Mouse (Mus musculus) CH12.LX (cell line): ENCODE results near the gene Smarcc2. TPM values are rescaled to one million over a fixed set of nuclear protein-coding genes. Genes with fewer than 3 reads are reported as not detected.

Experiments used
- DNase-seq: peaks from one replicate; pipeline ENCODE4 v3.0.0-alpha.2; 2013; ENCODE audit errors: extremely low read depth
- H3K27ac ChIP-seq: 2 replicates; pipeline ENCODE4 v1.5.1; 2012; ENCODE audit warnings: low read depth, mild to moderate bottlenecking, control low read depth, moderate library complexity; ENCODE audit not compliant: insufficient read depth
- H3K27me3 ChIP-seq: replicated peaks from 2 replicates; pipeline ENCODE3; 2012; ENCODE audit warnings: inconsistent platforms
- H3K36me3 ChIP-seq, 2 experiments: replicated peaks in 1 of 2; 2 replicates each; pipeline versions ENCODE3 to v1.6.1; 2012; ENCODE audit warnings: inconsistent platforms in 1 of 2, low read length in 1 of 2, mild to moderate bottlenecking in 1 of 2, mixed read lengths in 1 of 2, moderate library complexity in 1 of 2; ENCODE audit not compliant: control insufficient read depth in 1 of 2, insufficient read depth in 1 of 2
- H3K4me1 ChIP-seq, 2 experiments: 2 replicates each; pipeline ENCODE4 v1.6.1; 2012; ENCODE audit warnings: inconsistent platforms in 1 of 2, moderate library complexity in 1 of 2; ENCODE audit not compliant: insufficient read depth in 2 of 2, control insufficient read depth in 1 of 2
- H3K4me2 ChIP-seq: 2 replicates; pipeline ENCODE4 v1.6.1; 2012; ENCODE audit warnings: low read depth, mild to moderate bottlenecking, control low read depth; ENCODE audit not compliant: poor library complexity, insufficient read depth, severe bottlenecking
- H3K4me3 ChIP-seq, 3 experiments: fragments of 150-350 bp in 1 of 3; sonication (generic) in 1 of 3; replicated peaks in 1 of 3; 2 replicates each; pipeline versions ENCODE3 to v1.5.1; 2011 to 2012; ENCODE audit warnings: low read depth in 2 of 3, low read length in 2 of 3, mild to moderate bottlenecking in 2 of 3, moderate library complexity in 2 of 3, control low read depth in 1 of 3, improper control_type of control experiment in 1 of 3, inconsistent platforms in 1 of 3, mixed read lengths in 1 of 3; ENCODE audit not compliant: poor library complexity in 1 of 3
- H3K79me2 ChIP-seq: replicated peaks from 2 replicates; pipeline ENCODE4 v1.6.1; 2012; ENCODE audit warnings: mild to moderate bottlenecking, moderate library complexity; ENCODE audit not compliant: control insufficient read depth, poor library complexity, insufficient read depth, severe bottlenecking; ENCODE audit errors: extremely low read depth
- H3K9ac ChIP-seq: 2 replicates; pipeline ENCODE4 v1.6.1; 2012; ENCODE audit warnings: low read depth, mild to moderate bottlenecking, control low read depth, moderate library complexity; ENCODE audit not compliant: insufficient read depth
- H3K9me3 ChIP-seq: replicated peaks from 2 replicates; pipeline ENCODE3; 2012; ENCODE audit warnings: low read length, inconsistent platforms, mixed read lengths
- CHD1 ChIP-seq: IDR thresholded peaks from 2 replicates; pipeline ENCODE4 v1.6.1; 2012; ENCODE audit warnings: low read depth, low read length, improper control_type of control experiment, inconsistent platforms
- CTCF ChIP-seq, 2 experiments: IDR thresholded peaks in 1 of 2; conservative IDR thresholded peaks in 1 of 2; 2 replicates each; pipeline ENCODE4 v1.5.1; 2011 to 2012; ENCODE audit warnings: low read depth in 2 of 2, low read length in 2 of 2, improper control_type of control experiment in 1 of 2, inconsistent platforms in 1 of 2, mild to moderate bottlenecking in 1 of 2, moderate library complexity in 1 of 2
- ELF1 ChIP-seq: IDR thresholded peaks from 2 replicates; pipeline ENCODE4 v1.6.1; 2014; ENCODE audit warnings: low read depth, mild to moderate bottlenecking, inconsistent platforms, low read length, improper control_type of control experiment
- ETS1 ChIP-seq: conservative IDR thresholded peaks from 2 replicates; pipeline ENCODE4 v1.6.1; 2012; ENCODE audit warnings: low read depth, mild to moderate bottlenecking, inconsistent platforms, low read length, improper control_type of control experiment, moderate library complexity
- IRF4 ChIP-seq: IDR thresholded peaks from 2 replicates; pipeline ENCODE4 v1.6.1; 2014; ENCODE audit warnings: low read depth, mild to moderate bottlenecking, inconsistent platforms, low read length, improper control_type of control experiment
- MAZ ChIP-seq: IDR thresholded peaks from 2 replicates; pipeline ENCODE4 v1.6.1; 2012; ENCODE audit warnings: low read depth, mild to moderate bottlenecking, inconsistent platforms, low read length, improper control_type of control experiment, moderate library complexity
- MEF2A ChIP-seq: IDR thresholded peaks from 2 replicates; pipeline ENCODE4 v1.6.1; 2014; ENCODE audit warnings: low read depth, mild to moderate bottlenecking, inconsistent platforms, low read length, improper control_type of control experiment, borderline replicate concordance
- MXI1 ChIP-seq: IDR thresholded peaks from 2 replicates; pipeline ENCODE4 v1.6.1; 2011; ENCODE audit warnings: mild to moderate bottlenecking, low read depth, low read length, improper control_type of control experiment
- MYC ChIP-seq: IDR thresholded peaks from 2 replicates; pipeline ENCODE4 v1.6.1; 2011; ENCODE audit warnings: low read depth, mild to moderate bottlenecking, improper control_type of control experiment, low read length
- NRF1 ChIP-seq: IDR thresholded peaks from 2 replicates; pipeline ENCODE4 v1.6.1; 2014; ENCODE audit warnings: low read depth, mild to moderate bottlenecking, inconsistent platforms, low read length, improper control_type of control experiment, moderate library complexity
- POLR2A ChIP-seq: IDR thresholded peaks from 2 replicates; pipeline ENCODE4 v1.6.1; 2011; ENCODE audit warnings: low read depth, mild to moderate bottlenecking, improper control_type of control experiment, low read length
- UBTF ChIP-seq: IDR thresholded peaks from 2 replicates; pipeline ENCODE4 v1.6.1; 2012; ENCODE audit warnings: low read depth, mild to moderate bottlenecking, inconsistent platforms, low read length, improper control_type of control experiment, moderate library complexity
- USF1 ChIP-seq: IDR thresholded peaks from 2 replicates; pipeline ENCODE4 v1.6.1; 2014; ENCODE audit warnings: low read depth, mild to moderate bottlenecking, inconsistent platforms, low read length, improper control_type of control experiment
- USF2 ChIP-seq: conservative IDR thresholded peaks from 2 replicates; pipeline ENCODE4 v1.6.1; 2011; ENCODE audit warnings: low read depth, low read length, improper control_type of control experiment
- ZNF384 ChIP-seq: IDR thresholded peaks from 2 replicates; pipeline ENCODE4 v1.6.1; 2012; ENCODE audit warnings: low read depth, low read length, improper control_type of control experiment, inconsistent platforms
- dilution Hi-C: fragments of 300-500 bp; cut with MboI; formaldehyde crosslinking; loops from 2 replicates; pipeline ENCODE4 v1.14.3; 2020; ENCODE audit warnings: low sequenced_read_pairs; ENCODE audit not compliant: extremely low pct_unique_long_range_greater_than_20kb, extremely low pct_ligation_motif_present
- in situ Hi-C: fragments of 300-500 bp; cut with MboI; formaldehyde crosslinking; loops from 3 replicates; pipeline ENCODE4 v1.14.3; 2019; ENCODE audit warnings: low sequenced_read_pairs, low pct_ligation_motif_present, low pct_unique_long_range_greater_than_20kb, mixed read lengths
- polyA plus RNA-seq: library from polyadenylated mRNA; unstranded; fragments of >175 nt; gene quantifications from 2 replicates; pipeline ENCODE4 v1.2.1, GENCODE M21; 2012; ENCODE audit warnings: low read depth; ENCODE audit not compliant: insufficient read length
- total RNA-seq, 2 experiments: library from RNA; depleted of rRNA; stranded (reverse); fragments of 300-350 nt in 1 of 2; fragments of >200 nt in 1 of 2; gene quantifications; 2 replicates each; pipeline ENCODE4 v1.2.3; 2012 to 2014

Gene Smarcc2
- total and polyA plus RNA-seq, 3 experiments: 6.1 to 42.6 (median 24.8) TPM

- TF ChIP-seq UBTF (no peak), MXI1 (no peak), CHD1 (0 out of 2 replicates have a peak, but pooled peaks have one; percentile 16)
- H3K4me2 ChIP-seq: peak overlapping the region; percentile 95
- DNase-seq: no peak
- peaks cover 24 to 30% of the 10 kb centered on the region in 2 experiments for H3K36me3 ChIP-seq
- peaks cover 20% of the 10 kb centered on the region for H3K79me2 ChIP-seq
- H3K4me3 ChIP-seq: peak overlapping the region; percentile 73 to 93 (median 76)
- peak overlapping the region; percentile 90 for H3K9ac ChIP-seq
- H3K4me1 ChIP-seq: peaks cover 12 to 40% of the 10 kb centered on the region in 2 experiments; a peak in 3 of 4 replicates
- in situ Hi-C loops (no loop called here), dilution Hi-C loops (no loop called here)
- H3K9me3 ChIP-seq: no peaks in the 10 kb centered on the region
- H3K27me3 ChIP-seq: no peaks in the 10 kb centered on the region
- H3K27ac ChIP-seq: peak overlapping the region; percentile 51
Observed at GRCm38 (mm10) chr10:128494667-128495245, 35.7 kb downstream of the Smarcc2 start.

- DNase-seq: peak; percentile 26
Observed at GRCm38 (mm10) chr10:128495270-128495669, 36.2 kb downstream of the Smarcc2 start.

DNA sequence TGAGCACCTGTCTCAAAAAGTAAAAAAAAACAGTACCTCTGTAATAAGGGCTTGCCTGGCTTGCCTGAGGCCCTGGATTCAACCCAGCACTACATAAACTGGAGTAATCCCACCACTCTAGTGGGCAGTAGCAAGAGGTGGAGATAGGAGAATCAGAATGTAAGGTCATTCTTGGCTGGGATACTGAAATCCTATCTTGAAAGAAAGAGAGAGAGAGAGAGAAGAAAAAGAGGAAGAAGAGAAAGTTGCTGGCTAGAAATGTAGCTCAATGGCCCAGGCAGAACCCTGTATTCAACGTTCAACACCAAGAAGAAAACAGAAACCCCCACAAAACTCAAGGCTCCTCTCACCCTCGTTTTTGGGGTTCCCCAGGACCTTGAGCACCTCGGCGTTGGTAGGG, 36.9 kb downstream of the Smarcc2 start:
- H3K9me3 ChIP-seq: no peaks in the 10 kb centered on the region
- DNase-seq: no peak
- H3K4me3 ChIP-seq: no peak overlapping the region
- peaks cover 12 to 43% of the 10 kb centered on the region in 2 experiments; a peak in 3 of 4 replicates for H3K4me1 ChIP-seq
- in situ Hi-C loops (no loop called here), dilution Hi-C loops (no loop called here)
- H3K4me2 ChIP-seq: no peak overlapping the region
- H3K9ac ChIP-seq: no peak overlapping the region
- H3K79me2 ChIP-seq: peaks cover 20% of the 10 kb centered on the region
- H3K27me3 ChIP-seq: no peaks in the 10 kb centered on the region
- H3K36me3 ChIP-seq: peaks cover 14 to 19% of the 10 kb centered on the region in 2 experiments
- TF ChIP-seq MEF2A (no peak), MAZ (no peak), NRF1 (no peak), USF1 (no peak), IRF4 (no peak)
- no peak overlapping the region for H3K27ac ChIP-seq

More at GRCm38 (mm10) chr10:128495270-128495669, 36.2 kb downstream of the Smarcc2 start:
- peak overlapping the region; percentile 51; the same call in 1 of the 2 replicates for H3K27ac ChIP-seq
- in situ Hi-C loops: no loop called here
- peak overlapping the region; percentile 90 for H3K9ac ChIP-seq
- H3K27me3 ChIP-seq: no peaks in the 10 kb centered on the region
- H3K36me3 ChIP-seq: peaks cover 21 to 25% of the 10 kb centered on the region in 2 experiments
- H3K4me3 ChIP-seq: peak overlapping the region; percentile 73 to 93 (median 76)
- H3K79me2 ChIP-seq: peaks cover 20% of the 10 kb centered on the region
- dilution Hi-C loops: no loop called here
- peaks cover 12 to 43% of the 10 kb centered on the region in 2 experiments; a peak in 3 of 4 replicates for H3K4me1 ChIP-seq
- H3K4me2 ChIP-seq: peak overlapping the region; percentile 95
- TF ChIP-seq CTCF (conservative IDR thresholded peaks at IDR 0.05 in 1 of 2, IDR thresholded peaks at IDR 0.05 in 1 of 2; ENCODE audit: low read depth in 2 of 2, low read length in 2 of 2) (peak; percentile 19 to 24; a peak in 1 of 4 replicates), POLR2A (no peak), MAZ (0 out of 2 replicates have a peak, but pooled peaks have one; percentile 24), ELF1 (no peak), IRF4 (0 out of 2 replicates have a peak, but pooled peaks have one; percentile 19), MXI1 (no peak), ZNF384 (peak; percentile 88), ETS1 (0 out of 2 replicates have a peak, but pooled peaks have one; percentile 6), USF2 (no peak), MYC (no peak), CHD1 (no peak), MEF2A (0 out of 2 replicates have a peak, but pooled peaks have one; percentile 20)
- no peaks in the 10 kb centered on the region for H3K9me3 ChIP-seq
